Mouse (Mus musculus): ENCODE measurements around the gene Fbxo31. TPM values are rescaled to one million over a fixed set of nuclear protein-coding genes. Genes with fewer than 3 reads are reported as not detected.

The Fbxo31 gene
- total and polyA plus RNA-seq, 3 experiments, result 16.0 to 35.3 TPM; not detected in 1

GRCm38 (mm10) chr8:121513429-121513828, 65.2 kb downstream of the Fbxo31 start (continued):
- TF ChIP-seq USF1 (IDR thresholded peaks at IDR 0.05; ENCODE audit: low read depth, low read length), result no peak
- TF ChIP-seq GATA1 (IDR thresholded peaks at IDR 0.05; ENCODE audit: low read depth, low read length), result no peak
- no peak for TF ChIP-seq ZNF384 (IDR thresholded peaks at IDR 0.05; ENCODE audit: low read depth, low read length)
- no peak for TF ChIP-seq MXI1 (IDR thresholded peaks at IDR 0.05; ENCODE audit: low read depth, low read length)
- TF ChIP-seq MAZ (IDR thresholded peaks at IDR 0.05; ENCODE audit: low read depth, low read length), result no peak; the same call in 1 of the 2 replicates
- peak; percentile 97 for TF ChIP-seq SMC3 (IDR thresholded peaks at IDR 0.05; ENCODE audit: low read depth, low read length)
- no peak for TF ChIP-seq RCOR1 (IDR thresholded peaks at IDR 0.05; ENCODE audit: low read depth, low read length)
- no peak for TF ChIP-seq JUND (IDR thresholded peaks at IDR 0.05; ENCODE audit: low read depth, low read length)
- TF ChIP-seq UBTF (IDR thresholded peaks at IDR 0.05; ENCODE audit: borderline replicate concordance, insufficient read depth, low read depth, low read length), result no peak
- no peak for TF ChIP-seq MAFK (IDR thresholded peaks at IDR 0.05; ENCODE audit: borderline replicate concordance, low read depth, low read length)
- TF ChIP-seq EP300 (IDR thresholded peaks at IDR 0.05; ENCODE audit: low read depth in 1 of 2, low read length in 2 of 2), result no peak
- TF ChIP-seq NRF1 (IDR thresholded peaks at IDR 0.05; ENCODE audit: insufficient read depth, low read depth, low read length, poor library complexity, severe bottlenecking), result no peak
- no peak for TF ChIP-seq GABPA (IDR thresholded peaks at IDR 0.05; ENCODE audit: low read depth, low read length)

DNA sequence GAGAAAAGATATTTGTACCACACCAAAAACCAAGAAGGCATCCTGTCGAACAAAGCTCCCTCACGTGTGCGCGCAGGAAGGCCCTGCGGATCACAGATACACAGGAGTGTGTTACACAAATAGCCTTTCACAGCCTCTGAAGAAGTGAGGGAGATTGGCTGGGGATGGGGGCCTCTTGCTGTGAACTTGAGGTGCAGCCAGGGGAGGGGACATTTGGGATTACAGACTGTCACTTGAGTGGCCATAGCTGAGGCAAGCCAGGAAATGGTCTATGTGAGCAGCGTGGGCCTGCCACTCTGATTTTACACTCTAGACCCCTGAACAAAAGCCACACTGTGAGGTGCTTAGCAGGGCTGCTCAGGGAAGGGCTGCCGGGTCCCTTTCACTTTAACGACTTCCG, 66.9 kb downstream of the Fbxo31 start:
- Histone ChIP-seq H3K9ac (ENCODE audit: control insufficient read depth, low read depth, low read length, poor library complexity, severe bottlenecking) (no peak overlapping the region), H3K27ac (ENCODE audit: control insufficient read depth, low read depth, low read length) (no peak overlapping the region), H3K9me3 (replicated peaks; ENCODE audit: insufficient read depth, low read length) (no peaks in the 10 kb centered on the region), H3K27me3 (ENCODE audit: control insufficient read depth in 1 of 2, insufficient read depth in 2 of 2, low read length in 2 of 2) (no peaks in the 10 kb centered on the region), H3K79me2 (ENCODE audit: control insufficient read depth, insufficient read depth, low read length, poor library complexity) (no peaks in the 10 kb centered on the region), H3K4me1 (ENCODE audit: control insufficient read depth in 1 of 2, insufficient read depth in 2 of 2, low read length in 2 of 2) (no peaks in the 10 kb centered on the region), H3K36me3 (ENCODE audit: control insufficient read depth in 1 of 2, insufficient read depth in 2 of 2, low read length in 2 of 2) (no peaks in the 10 kb centered on the region), H3K4me3 (ENCODE audit: control insufficient read depth in 1 of 2, insufficient read depth in 1 of 2, low read depth in 2 of 2, low read length in 2 of 2) (no peak overlapping the region)
- TF ChIP-seq E2F4 (IDR thresholded peaks at IDR 0.05; ENCODE audit: borderline replicate concordance, low read depth, low read length) (no peak), HCFC1 (IDR thresholded peaks at IDR 0.05; ENCODE audit: low read depth, low read length) (no peak), GABPA (IDR thresholded peaks at IDR 0.05; ENCODE audit: low read depth, low read length) (no peak), POLR2A (IDR thresholded peaks at IDR 0.05; ENCODE audit: control insufficient read depth in 1 of 2, insufficient read depth in 1 of 2, low read depth in 1 of 2, low read length in 2 of 2, poor library complexity in 1 of 2) (no peak)
- DNase-seq (ENCODE audit: low read depth, low spot score), result no peak

Other genes starting within 250 kb of the Fbxo31 start
- not detected in 2 replicates for gene 1700018B08Rik, start 34.5 kb downstream of the Fbxo31 start, total RNA-seq (2012; rRNA removed)
- not detected for gene 1700018B08Rik, start 34.5 kb downstream of the Fbxo31 start, polyA plus RNA-seq (2012; ENCODE audit: insufficient read depth in 1 of 2, insufficient read length in 2 of 2, low read depth in 1 of 2, low replicate concordance in 2 of 2, missing spikeins in 1 of 2)
- gene Map1lc3b, start 11.6 kb upstream of the Fbxo31 start, total RNA-seq (2012; rRNA removed), result 56.4 and 61.0 TPM in 2 replicates
- 10 to 100 TPM in 1 of 2 experiments, not detected in 1; 68.8 TPM for gene Map1lc3b, start 11.6 kb upstream of the Fbxo31 start, polyA plus RNA-seq (2012; ENCODE audit: insufficient read depth in 1 of 2, insufficient read length in 2 of 2, low read depth in 1 of 2, low replicate concordance in 2 of 2, missing spikeins in 1 of 2)
- 0.04 TPM in 1 of 2 replicates, not detected in the other for gene Zcchc14, start 74.1 kb upstream of the Fbxo31 start, total RNA-seq (2012; rRNA removed)
- gene Zcchc14, start 74.1 kb upstream of the Fbxo31 start, polyA plus RNA-seq (2012; ENCODE audit: insufficient read depth in 1 of 2, insufficient read length in 2 of 2, low read depth in 1 of 2, low replicate concordance in 2 of 2, missing spikeins in 1 of 2), result under 1 TPM in 1 of 2 experiments, not detected in 1; 0.11 TPM
- not detected in 2 replicates for gene Jph3, start 150.8 kb upstream of the Fbxo31 start, total RNA-seq (2012; rRNA removed)
- under 1 TPM in 1 of 2 experiments, not detected in 1; 0.15 TPM for gene Jph3, start 150.8 kb upstream of the Fbxo31 start, polyA plus RNA-seq (2012; ENCODE audit: insufficient read depth in 1 of 2, insufficient read length in 2 of 2, low read depth in 1 of 2, low replicate concordance in 2 of 2, missing spikeins in 1 of 2)

Measured in MEL (cell line).